Mouse (Mus musculus) CD4-positive naive resting alpha-beta T cell, adult 76 days (primary cell): Measurements from ENCODE around the gene Mettl2. TPM values are rescaled to one million over a fixed set of nuclear protein-coding genes. Genes with fewer than 3 reads are reported as not detected.

ENCODE experiments used
- total RNA-seq: library from RNA; stranded (reverse); gene quantifications from one replicate; pipeline ENCODE4 v1.2.4, GENCODE M21; 2023

Mettl2 gene
- total RNA-seq = 39.9 TPM

GRCm38 (mm10) chr11:105125735-105126519 is at the start of gene Mettl2:
Mettl2 (plus strand) TSS chr11:105126425.

GRCm38 (mm10) chr11:105146593-105146992 is 20.4 kb downstream of the Mettl2 start, which contains the start of gene Gm10842:
Gm10842 (plus strand) TSS chr11:105146893.

GRCm38 (mm10) chr11:105178516-105178915 is 52.3 kb downstream of the Mettl2 start, which contains the start of gene Tlk2:
Tlk2 (plus strand) TSS chr11:105178807.

Other genes with a start within 250 kb of the Mettl2 start
- not detected for gene Efcab3, start 62.8 kb upstream of the Mettl2 start, total RNA-seq
- gene Gm10842, start 20.5 kb downstream of the Mettl2 start, total RNA-seq = not detected
- gene Tlk2, start 52.4 kb downstream of the Mettl2 start, total RNA-seq = 86.3 TPM
- not detected for gene Mrc2, start 166.2 kb downstream of the Mettl2 start, total RNA-seq